Mouse (Mus musculus): ENCODE results near the gene Zfp638. TPM values are rescaled to one million over a fixed set of nuclear protein-coding genes. Genes with fewer than 3 reads are reported as not detected.
"Not testable (repeated sequence)": the region's sequence is repeated elsewhere in the genome, so short reads cannot be mapped to it uniquely, and the experiment has no call there.

Gene Zfp638
- polyA plus RNA-seq (2014; fragmentation: Nextera tagmentation; extraction: Ambion mirVana) = 54.0 and 59.5 TPM in 2 replicates

- Histone ChIP-seq H3K4me3 (ENCODE audit: low read depth, low read length) (peak within 1 kb of the TSS; percentile 71), H3K9ac (ENCODE audit: low read depth, low read length) (peak within 1 kb of the TSS; percentile 70), H3K9me3 (replicated peaks; ENCODE audit: control insufficient read depth, low read length) (no peaks in the 10 kb centered on the region), H3K36me3 (ENCODE audit: control insufficient read depth, insufficient read depth, low read length) (no peaks in the 10 kb centered on the region), H3K27ac (ENCODE audit: low read depth, low read length) (peak within 1 kb of the TSS; percentile 75), H3K4me1 (ENCODE audit: control insufficient read depth, insufficient read depth, low read length) (0 out of 2 replicates have a peak, but pooled peaks cover 3% of the 10 kb centered on the region), H3K4me2 (peak within 1 kb of the TSS; percentile 99), H3K27me3 (ENCODE audit: control insufficient read depth, insufficient read depth, low read length) (no peaks in the 10 kb centered on the region)
- peak; percentile 92 for ATAC-seq (replicated peaks; ENCODE audit: insufficient number of reproducible peaks, low FRiP score, low TSS enrichment)
- under 1% methylated on average over 50 of the region's 50 CpGs for WGBS (ENCODE audit: insufficient replicate concordance)
These were observed at the start of gene Zfp638 for GRCm38 (mm10) chr6:83866954-83867597. Gene Zfp638 (plus strand): TSS chr6:83867109.

GRCm38 (mm10) chr6:83818996-83819395 is 47.9 kb upstream of the Zfp638 start:
- Histone ChIP-seq H3K4me1 (ENCODE audit: control insufficient read depth, insufficient read depth, low read length) (no peaks in the 10 kb centered on the region), H3K4me3 (ENCODE audit: low read depth, low read length) (no peak overlapping the region), H3K4me2 (no peak overlapping the region), H3K27ac (ENCODE audit: low read depth, low read length) (no peak overlapping the region), H3K9me3 (replicated peaks; ENCODE audit: control insufficient read depth, low read length) (0 out of 2 replicates have a peak, but pooled peaks cover 2% of the 10 kb centered on the region), H3K9ac (ENCODE audit: low read depth, low read length) (no peak overlapping the region), H3K27me3 (ENCODE audit: control insufficient read depth, insufficient read depth, low read length) (no peaks in the 10 kb centered on the region), H3K36me3 (ENCODE audit: control insufficient read depth, insufficient read depth, low read length) (no peaks in the 10 kb centered on the region)
- 78% methylated on average over 1 of the region's 1 CpGs for WGBS (ENCODE audit: insufficient replicate concordance)
- no peak for ATAC-seq (replicated peaks; ENCODE audit: insufficient number of reproducible peaks, low FRiP score, low TSS enrichment)

- WGBS (ENCODE audit: insufficient replicate concordance) = 82% methylated on average over 2 of the region's 2 CpGs
- H3K9me3 ChIP-seq (replicated peaks; ENCODE audit: control insufficient read depth, low read length) = 0 out of 2 replicates have a peak, but pooled peaks cover 2% of the 10 kb centered on the region
- no peaks in the 10 kb centered on the region for H3K4me1 ChIP-seq (ENCODE audit: control insufficient read depth, insufficient read depth, low read length)
These were observed 46.0 kb upstream of the Zfp638 start for GRCm38 (mm10) chr6:83820727-83821515.

GRCm38 (mm10) chr6:83821856-83822255 is 45.1 kb upstream of the Zfp638 start:
- Histone ChIP-seq H3K4me3 (ENCODE audit: low read depth, low read length) (no peak overlapping the region), H3K27me3 (ENCODE audit: control insufficient read depth, insufficient read depth, low read length) (no peaks in the 10 kb centered on the region), H3K27ac (ENCODE audit: low read depth, low read length) (no peak overlapping the region), H3K9ac (ENCODE audit: low read depth, low read length) (no peak overlapping the region), H3K4me2 (no peak overlapping the region), H3K9me3 (replicated peaks; ENCODE audit: control insufficient read depth, low read length) (0 out of 2 replicates have a peak, but pooled peaks cover 2% of the 10 kb centered on the region), H3K36me3 (ENCODE audit: control insufficient read depth, insufficient read depth, low read length) (no peaks in the 10 kb centered on the region), H3K4me1 (ENCODE audit: control insufficient read depth, insufficient read depth, low read length) (no peaks in the 10 kb centered on the region)
- ATAC-seq (replicated peaks; ENCODE audit: insufficient number of reproducible peaks, low FRiP score, low TSS enrichment) = no peak
- WGBS (ENCODE audit: insufficient replicate concordance) = 52% methylated on average over 2 of the region's 2 CpGs

More at GRCm38 (mm10) chr6:83820727-83821515, 46.0 kb upstream of the Zfp638 start:
- Histone ChIP-seq H3K4me3 (ENCODE audit: low read depth, low read length) (no peak overlapping the region), H3K27me3 (ENCODE audit: control insufficient read depth, insufficient read depth, low read length) (no peaks in the 10 kb centered on the region), H3K27ac (ENCODE audit: low read depth, low read length) (no peak overlapping the region), H3K36me3 (ENCODE audit: control insufficient read depth, insufficient read depth, low read length) (no peaks in the 10 kb centered on the region), H3K9ac (ENCODE audit: low read depth, low read length) (no peak overlapping the region), H3K4me2 (no peak overlapping the region)
- ATAC-seq (replicated peaks; ENCODE audit: insufficient number of reproducible peaks, low FRiP score, low TSS enrichment) = no peak

GRCm38 (mm10) chr6:83830941-83831605 is 35.8 kb upstream of the Zfp638 start:
- H3K4me2 ChIP-seq = peak overlapping the region; percentile 86
- ATAC-seq (replicated peaks; ENCODE audit: insufficient number of reproducible peaks, low FRiP score, low TSS enrichment) = peak; percentile 77
- H3K36me3 ChIP-seq (ENCODE audit: control insufficient read depth, insufficient read depth, low read length) = no peaks in the 10 kb centered on the region
- H3K27me3 ChIP-seq (ENCODE audit: control insufficient read depth, insufficient read depth, low read length) = no peaks in the 10 kb centered on the region
- no peaks in the 10 kb centered on the region for H3K9me3 ChIP-seq (replicated peaks; ENCODE audit: control insufficient read depth, low read length)
- peak overlapping the region; percentile 74 for H3K4me3 ChIP-seq (ENCODE audit: low read depth, low read length)
- peaks cover 5% of the 10 kb centered on the region; the same call in 1 of the 2 replicates for H3K4me1 ChIP-seq (ENCODE audit: control insufficient read depth, insufficient read depth, low read length)
- H3K9ac ChIP-seq (ENCODE audit: low read depth, low read length) = peak overlapping the region; percentile 87
- 1% methylated on average over 35 of the region's 35 CpGs for WGBS (ENCODE audit: insufficient replicate concordance)
- peak overlapping the region; percentile 84 for H3K27ac ChIP-seq (ENCODE audit: low read depth, low read length)

GRCm38 (mm10) chr6:83831606-83832123 is 35.2 kb upstream of the Zfp638 start, which contains the start of gene Paip2b:
Gene Paip2b (minus strand): TSS chr6:83831741.
- Histone ChIP-seq H3K36me3 (ENCODE audit: control insufficient read depth, insufficient read depth, low read length) (no peaks in the 10 kb centered on the region), H3K4me1 (ENCODE audit: control insufficient read depth, insufficient read depth, low read length) (peaks cover 5% of the 10 kb centered on the region; the same call in 1 of the 2 replicates), H3K4me3 (ENCODE audit: low read depth, low read length) (peak within 1 kb of the TSS; percentile 74), H3K4me2 (peak within 1 kb of the TSS; percentile 86), H3K9me3 (replicated peaks; ENCODE audit: control insufficient read depth, low read length) (no peaks in the 10 kb centered on the region), H3K27me3 (ENCODE audit: control insufficient read depth, insufficient read depth, low read length) (no peaks in the 10 kb centered on the region), H3K9ac (ENCODE audit: low read depth, low read length) (peak within 1 kb of the TSS; percentile 87), H3K27ac (ENCODE audit: low read depth, low read length) (peak within 1 kb of the TSS; percentile 84)
- peak; percentile 99 for ATAC-seq (replicated peaks; ENCODE audit: insufficient number of reproducible peaks, low FRiP score, low TSS enrichment)
- under 1% methylated on average over 37 of the region's 37 CpGs for WGBS (ENCODE audit: insufficient replicate concordance)

GRCm38 (mm10) chr6:83832393-83832792 is 34.5 kb upstream of the Zfp638 start:
- H3K36me3 ChIP-seq (ENCODE audit: control insufficient read depth, insufficient read depth, low read length); H3K27me3 ChIP-seq (ENCODE audit: control insufficient read depth, insufficient read depth, low read length); H3K4me1 ChIP-seq (ENCODE audit: control insufficient read depth, insufficient read depth, low read length); H3K9ac ChIP-seq (ENCODE audit: low read depth, low read length); H3K27ac ChIP-seq (ENCODE audit: low read depth, low read length); ATAC-seq (replicated peaks; ENCODE audit: insufficient number of reproducible peaks, low FRiP score, low TSS enrichment); H3K9me3 ChIP-seq (replicated peaks; ENCODE audit: control insufficient read depth, low read length): not testable (repeated sequence)
- peak overlapping the region; percentile 71 for H3K4me2 ChIP-seq
- 53% methylated on average over 1 of the region's 1 CpGs for WGBS (ENCODE audit: insufficient replicate concordance)
- peak overlapping the region; percentile 36 for H3K4me3 ChIP-seq (ENCODE audit: low read depth, low read length)

GRCm38 (mm10) chr6:83836826-83837225 is 30.1 kb upstream of the Zfp638 start:
- 86% methylated on average over 2 of the region's 2 CpGs for WGBS (ENCODE audit: insufficient replicate concordance)
- no peak overlapping the region for H3K4me2 ChIP-seq
- no peak for ATAC-seq (replicated peaks; ENCODE audit: insufficient number of reproducible peaks, low FRiP score, low TSS enrichment)
- no peaks in the 10 kb centered on the region for H3K27me3 ChIP-seq (ENCODE audit: control insufficient read depth, insufficient read depth, low read length)
- no peaks in the 10 kb centered on the region for H3K36me3 ChIP-seq (ENCODE audit: control insufficient read depth, insufficient read depth, low read length)
- no peaks in the 10 kb centered on the region for H3K9me3 ChIP-seq (replicated peaks; ENCODE audit: control insufficient read depth, low read length)
- no peaks in the 10 kb centered on the region for H3K4me1 ChIP-seq (ENCODE audit: control insufficient read depth, insufficient read depth, low read length)
- no peak overlapping the region for H3K27ac ChIP-seq (ENCODE audit: low read depth, low read length)
- H3K4me3 ChIP-seq (ENCODE audit: low read depth, low read length) = no peak overlapping the region
- no peak overlapping the region for H3K9ac ChIP-seq (ENCODE audit: low read depth, low read length)

Data from heart, embryonic 11.5 days (tissue).